ENCODE assay signal across 18 mouse cellular contexts in the genomic region with DNA sequence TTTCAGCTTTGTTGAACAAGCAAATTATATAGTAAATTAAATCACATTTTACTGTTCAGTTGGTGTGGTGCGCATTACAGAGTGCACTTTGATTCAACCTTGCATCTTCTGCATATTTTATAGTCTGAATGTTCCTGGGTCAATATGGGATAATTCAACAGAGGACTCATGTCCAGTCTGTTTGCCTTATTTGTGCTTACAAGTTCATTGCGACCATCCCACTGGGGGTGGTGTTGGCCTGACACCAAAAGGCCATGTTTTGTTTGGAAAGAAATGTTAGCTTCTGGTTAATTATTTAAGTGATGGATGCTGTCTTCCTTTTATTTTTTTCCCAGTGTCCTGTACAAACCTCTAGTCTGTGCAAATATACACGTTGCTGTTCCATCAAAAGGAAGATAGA. TPM values are rescaled to one million over a fixed set of nuclear protein-coding genes. Genes with fewer than 3 reads are reported as not detected.
DNase-seq lines count a peak whose midpoint lies in the region; ATAC-seq and TF ChIP-seq lines count a peak whose summit lies in the region.
"Had no signal": no experiment of that assay in that cellular context is flagged by ENCODE, and none has a peak within 500 bp of the region (broad histone marks: within the 10 kb centered on the region; RNA-seq: fewer than 3 reads in every experiment).

No protein-coding gene starts in this region.

- no peak overlapping the region for H3K27ac ChIP-seq in cerebellum, adult 2 months (ENCODE audit: insufficient read depth, low read length)
- no peak overlapping the region for H3K27ac ChIP-seq in hindbrain, postnatal 0 days
- no peak overlapping the region for H3K27ac ChIP-seq in hindbrain, embryonic 11.5 days (ENCODE audit: low read depth, low read length)
- no peak overlapping the region for H3K27ac ChIP-seq in liver, postnatal 0 days (ENCODE audit: low read depth)
- H3K27ac ChIP-seq in olfactory bulb, adult 2 months (ENCODE audit: insufficient read depth, low read depth, low read length): peak overlapping the region; percentile 90
- H3K27ac ChIP-seq: left cerebral cortex, adult 2 months; liver, embryonic 13.5 days; midbrain, embryonic 12.5 days; neural tube, embryonic 13.5 days had no signal

- no peaks in the 10 kb centered on the region for H3K36me3 ChIP-seq in hindbrain, postnatal 0 days (ENCODE audit: insufficient read depth, low read length)
- H3K36me3 ChIP-seq in hindbrain, embryonic 11.5 days (ENCODE audit: control insufficient read depth, insufficient read depth, low read length): no peaks in the 10 kb centered on the region
- no peaks in the 10 kb centered on the region for H3K36me3 ChIP-seq in liver, postnatal 0 days (replicated peaks; ENCODE audit: insufficient read depth, low read length)
- H3K36me3 ChIP-seq: liver, embryonic 13.5 days; midbrain, embryonic 12.5 days; neural tube, embryonic 13.5 days had no signal

- no peak overlapping the region for H3K9ac ChIP-seq in hindbrain, postnatal 0 days (replicated peaks; ENCODE audit: low read length)
- no peak overlapping the region for H3K9ac ChIP-seq in hindbrain, embryonic 11.5 days (ENCODE audit: low read depth, low read length)
- H3K9ac ChIP-seq in liver, postnatal 0 days (replicated peaks): no peak overlapping the region
- H3K9ac ChIP-seq: liver, embryonic 13.5 days; midbrain, embryonic 12.5 days; neural tube, embryonic 13.5 days had no signal

- TF ChIP-seq POLR2A in cerebellum, adult 2 months (IDR thresholded peaks at IDR 0.05; ENCODE audit: borderline replicate concordance, insufficient read depth, low read length): no peak
- TF ChIP-seq POLR2A in olfactory bulb, adult 2 months (IDR thresholded peaks at IDR 0.05; ENCODE audit: insufficient read depth, low read depth, low read length): no peak

- DNase-seq in cerebellum, postnatal 10 days: peak; percentile 8 to 11
- DNase-seq in cerebellum, adult 2 months: no peak
- no peak for DNase-seq in hindbrain, postnatal 0 days (ENCODE audit: low spot score)
- DNase-seq in hindbrain, embryonic 11.5 days (ENCODE audit: low spot score): no peak
- peak; percentile 19 for DNase-seq in liver, postnatal 0 days
- no peak for DNase-seq in liver
- DNase-seq: adrenal gland, postnatal 10 days; gastrocnemius, postnatal 10 days; heart, adult 11 months; heart, postnatal 4 days; liver, embryonic 13.5 days; thymus, postnatal 36 days had no signal

- no peak for TF ChIP-seq CTCF in cerebellum, adult 2 months (IDR thresholded peaks at IDR 0.05; ENCODE audit: borderline replicate concordance, insufficient read depth, low read depth, low read length)
- TF ChIP-seq CTCF in hindbrain, postnatal 0 days (IDR thresholded peaks at IDR 0.05; ENCODE audit: low read depth): no peak
- TF ChIP-seq CTCF in liver, postnatal 0 days (IDR thresholded peaks at IDR 0.05; ENCODE audit: low read depth): no peak
- TF ChIP-seq CTCF in olfactory bulb, adult 2 months (IDR thresholded peaks at IDR 0.05; ENCODE audit: insufficient read depth, low read depth, low read length): no peak

- H3K4me1 ChIP-seq in cerebellum, adult 2 months (ENCODE audit: control insufficient read depth, insufficient read depth, low read length): no peaks in the 10 kb centered on the region
- no peaks in the 10 kb centered on the region for H3K4me1 ChIP-seq in hindbrain, postnatal 0 days (ENCODE audit: insufficient read depth, low read length)
- H3K4me1 ChIP-seq in hindbrain, embryonic 11.5 days (replicated peaks; ENCODE audit: control insufficient read depth, insufficient read depth, low read length): no peaks in the 10 kb centered on the region
- H3K4me1 ChIP-seq in liver, postnatal 0 days (ENCODE audit: insufficient read depth): no peaks in the 10 kb centered on the region
- peaks cover 2% of the 10 kb centered on the region for H3K4me1 ChIP-seq in olfactory bulb, adult 2 months (ENCODE audit: control insufficient read depth, insufficient read depth, low read length)
- H3K4me1 ChIP-seq: liver, embryonic 13.5 days; midbrain, embryonic 12.5 days had no signal

- TF ChIP-seq EP300 in liver, postnatal 0 days (IDR thresholded peaks at IDR 0.05; ENCODE audit: low read depth): no peak

- ATAC-seq in hindbrain, postnatal 0 days: peak; percentile 24; the same call in 1 of the 2 replicates
- ATAC-seq in hindbrain, embryonic 11.5 days (ENCODE audit: low FRiP score): no peak
- no peak for ATAC-seq in liver, postnatal 0 days
- ATAC-seq in erythroblast, adult 5-6 weeks (replicated peaks; ENCODE audit: low FRiP score, poor library complexity, severe bottlenecking): no peak
- ATAC-seq: lung, postnatal 0 days had no signal

- no peak overlapping the region for H3K4me3 ChIP-seq in cerebellum, adult 2 months (replicated peaks; ENCODE audit: insufficient read depth, low read depth, low read length)
- H3K4me3 ChIP-seq in hindbrain, postnatal 0 days (ENCODE audit: low read length): no peak overlapping the region
- H3K4me3 ChIP-seq in hindbrain, embryonic 11.5 days (ENCODE audit: low read depth, low read length): no peak overlapping the region
- no peak overlapping the region for H3K4me3 ChIP-seq in liver, postnatal 0 days (ENCODE audit: low read depth, low read length)
- H3K4me3 ChIP-seq in olfactory bulb, adult 2 months (ENCODE audit: insufficient read depth, low read depth, low read length): no peak overlapping the region
- H3K4me3 ChIP-seq: left cerebral cortex, adult 2 months; liver, embryonic 13.5 days; midbrain, embryonic 12.5 days; neural tube, embryonic 13.5 days had no signal

- no peaks in the 10 kb centered on the region for H3K9me3 ChIP-seq in hindbrain, postnatal 0 days (ENCODE audit: low read length)
- no peaks in the 10 kb centered on the region for H3K9me3 ChIP-seq in hindbrain, embryonic 11.5 days (ENCODE audit: control insufficient read depth, low read length)
- H3K9me3 ChIP-seq in liver, postnatal 0 days (ENCODE audit: low read length): no peaks in the 10 kb centered on the region
- H3K9me3 ChIP-seq: liver, embryonic 13.5 days; midbrain, embryonic 12.5 days; neural tube, embryonic 13.5 days had no signal

- H3K27me3 ChIP-seq in cerebellum, adult 2 months (ENCODE audit: control insufficient read depth, insufficient read depth, low read length): no peaks in the 10 kb centered on the region
- no peaks in the 10 kb centered on the region for H3K27me3 ChIP-seq in hindbrain, postnatal 0 days (ENCODE audit: insufficient read depth, low read length)
- H3K27me3 ChIP-seq in hindbrain, embryonic 11.5 days (ENCODE audit: control insufficient read depth, insufficient read depth, low read length): no peaks in the 10 kb centered on the region
- no peaks in the 10 kb centered on the region for H3K27me3 ChIP-seq in liver, postnatal 0 days (ENCODE audit: insufficient read depth, low read length)
- H3K27me3 ChIP-seq: liver, embryonic 13.5 days; midbrain, embryonic 12.5 days; neural tube, embryonic 13.5 days had no signal

- 58% methylated on average over 3 of the region's 3 CpGs for WGBS in cerebellum, adult 2 months
- WGBS in hindbrain, postnatal 0 days: 60% methylated on average over 3 of the region's 3 CpGs
- 83% methylated on average over 3 of the region's 3 CpGs for WGBS in hindbrain, embryonic 11.5 days
- 53% methylated on average over 3 of the region's 3 CpGs for WGBS in liver, postnatal 0 days (ENCODE audit: insufficient replicate concordance)
- WGBS in olfactory bulb, adult 2 months: 13% methylated on average over 3 of the region's 3 CpGs

- H3K4me2 ChIP-seq in hindbrain, postnatal 0 days (ENCODE audit: low read depth, low read length): no peak overlapping the region
- no peak overlapping the region for H3K4me2 ChIP-seq in hindbrain, embryonic 11.5 days (replicated peaks; ENCODE audit: low read depth, low read length)
- H3K4me2 ChIP-seq in liver, postnatal 0 days (ENCODE audit: low read depth, low read length): no peak overlapping the region
- H3K4me2 ChIP-seq: liver, embryonic 13.5 days; midbrain, embryonic 12.5 days; neural tube, embryonic 13.5 days had no signal

RNA-seq across cellular contexts. Expression of gene Hs3st1, which starts 48.7 kb away (rescaled TPM):
- 96.6 and 108 TPM in 2 replicates for polyA plus RNA-seq in cerebellum, adult 2 months (2012; rRNA removed)
- 24.6 and 41.3 TPM in 2 replicates for total RNA-seq in hindbrain, postnatal 0 days (2014; rRNA removed)
- polyA plus RNA-seq in hindbrain, postnatal 0 days (2015; fragmentation: Nextera tagmentation; extraction: Ambion mirVana): 29.3 and 31.9 TPM in 2 replicates
- polyA plus RNA-seq in hindbrain, embryonic 11.5 days (2014; fragmentation: Nextera tagmentation; extraction: Ambion mirVana): 9.8 and 14.0 TPM in 2 replicates
- 0.57 and 0.75 TPM in 2 replicates for polyA plus RNA-seq in liver, postnatal 0 days (2015; fragmentation: Nextera tagmentation; extraction: Ambion mirVana)
- not detected in 2 replicates for polyA plus RNA-seq in olfactory bulb, adult 2 months (2012; ENCODE audit: insufficient read depth, insufficient read length, low replicate concordance, missing spikeins)
- not detected in 2 replicates for total RNA-seq in erythroblast, adult 5-6 weeks (2015; ENCODE audit: low replicate concordance)
- not detected in 2 replicates for total RNA-seq in erythroblast, adult 5-6 weeks (2017; ENCODE audit: low replicate concordance)

Comparison
In these comparisons a context has a peak if more than half of its experiments do, and no peak if none do; other contexts are left out.
1. DNase-seq: peak in cerebellum, postnatal 10 days (2 of 2) and liver, postnatal 0 days (single experiment); none in cerebellum, adult 2 months (0 of 2), hindbrain, postnatal 0 days (single experiment), hindbrain, embryonic 11.5 days (single experiment) and liver (single experiment).